Mouse (Mus musculus): ENCODE measurements around the gene Notch1. TPM values are rescaled to one million over a fixed set of nuclear protein-coding genes. Genes with fewer than 3 reads are reported as not detected.
A peak's percentile ranks its signal among the peaks of the same experiment; 100 is the strongest.

Notch1 gene
- 10 to 100 TPM; 48.4 to 52.9 TPM for total RNA-seq (2021)
- long read RNA-seq, experiment 1, partial matches to known transcripts = 6 of 11 reads
- long read RNA-seq, experiment 1, other reads (novel, unspliced or antisense) = 5 of 11 reads
- long read RNA-seq, experiment 2, full-length matches to known transcripts = 2 of 16 reads
- long read RNA-seq, experiment 2, partial matches to known transcripts = 9 of 16 reads
- long read RNA-seq, experiment 2, other reads (novel, unspliced or antisense) = 5 of 16 reads

DNA sequence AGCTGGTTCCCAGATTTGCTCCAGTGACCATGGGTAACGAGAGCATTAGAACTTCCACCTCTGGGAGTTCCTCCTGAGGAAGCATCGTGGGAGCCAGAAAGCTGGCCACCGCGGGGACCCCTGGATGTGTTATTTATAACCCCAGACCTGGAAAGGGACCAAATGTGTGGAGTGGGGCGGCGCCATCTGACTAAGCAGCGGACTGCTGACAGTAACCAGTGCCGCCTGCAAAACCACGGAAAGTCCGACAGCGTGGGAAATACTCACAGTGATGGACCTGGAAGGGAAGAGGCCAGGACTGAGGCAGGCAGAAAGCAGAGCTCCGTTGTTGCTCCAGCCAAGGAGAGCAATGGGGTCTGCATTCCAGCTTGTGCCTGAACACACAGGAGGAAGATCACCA lies at the start of gene Notch1:
TSS of gene Notch1 (minus strand) at position 389 of the 400 bp plus-strand sequence.
- peak in 1 of 2 experiments; percentile 58 for DNase-seq (ENCODE audit: low spot score in 2 of 2)

DNA sequence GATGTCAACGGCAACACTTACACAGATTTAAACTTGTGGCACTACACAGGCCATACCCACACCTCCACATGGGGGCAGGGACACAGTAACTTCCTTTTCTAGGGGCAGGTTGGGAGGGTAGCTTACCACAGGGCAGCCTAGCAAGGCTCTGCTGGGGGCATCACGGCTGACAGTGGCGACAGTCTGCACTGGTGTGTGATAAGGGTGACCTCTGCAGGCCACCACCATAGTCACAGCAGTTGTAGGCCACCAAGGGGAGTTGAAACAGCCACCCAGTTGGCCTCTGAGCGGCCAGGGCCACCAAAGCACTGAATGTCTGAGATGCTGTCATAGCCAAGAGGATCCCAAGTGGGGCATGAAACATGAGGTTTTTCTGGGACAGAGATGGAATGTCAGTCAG lies 49.8 kb upstream of the Notch1 start:
- DNase-seq (ENCODE audit: low spot score in 2 of 2) = peak in 1 of 2 experiments; percentile 61

DNA sequence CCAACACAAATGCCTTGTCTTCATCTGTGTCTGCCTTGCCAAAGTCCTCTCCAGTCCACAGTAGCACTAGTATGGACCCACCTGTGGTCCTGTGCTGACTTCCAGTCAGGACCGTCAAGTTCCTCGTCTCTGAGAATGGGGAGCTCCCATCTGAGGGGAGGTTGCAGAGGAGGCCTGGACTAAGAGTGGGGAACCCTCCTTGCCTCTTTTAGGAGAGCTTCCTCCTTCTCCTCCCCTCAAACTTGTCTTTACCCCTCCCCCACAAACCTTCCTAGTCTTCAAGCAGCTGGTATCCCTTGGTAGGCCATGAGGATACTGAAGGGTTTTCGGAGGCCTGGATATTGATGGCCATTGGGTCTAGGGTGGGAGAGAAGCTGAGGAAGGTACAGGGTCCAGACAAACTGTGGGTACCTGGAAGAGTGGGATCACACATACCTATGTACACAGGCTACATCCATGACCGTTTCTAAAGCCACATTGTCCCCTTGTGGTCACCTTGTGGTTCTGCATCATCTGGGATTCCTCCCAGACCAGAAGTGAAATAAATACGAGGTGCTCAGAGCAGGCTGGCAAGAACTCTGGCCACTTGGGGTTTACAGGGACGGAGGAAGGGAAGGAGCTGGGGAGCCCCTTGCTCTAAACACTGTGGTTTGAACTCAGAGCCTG lies 45.0 kb upstream of the Notch1 start:
- peak in 1 of 2 experiments; percentile 10 for DNase-seq (ENCODE audit: low spot score in 2 of 2)

DNA sequence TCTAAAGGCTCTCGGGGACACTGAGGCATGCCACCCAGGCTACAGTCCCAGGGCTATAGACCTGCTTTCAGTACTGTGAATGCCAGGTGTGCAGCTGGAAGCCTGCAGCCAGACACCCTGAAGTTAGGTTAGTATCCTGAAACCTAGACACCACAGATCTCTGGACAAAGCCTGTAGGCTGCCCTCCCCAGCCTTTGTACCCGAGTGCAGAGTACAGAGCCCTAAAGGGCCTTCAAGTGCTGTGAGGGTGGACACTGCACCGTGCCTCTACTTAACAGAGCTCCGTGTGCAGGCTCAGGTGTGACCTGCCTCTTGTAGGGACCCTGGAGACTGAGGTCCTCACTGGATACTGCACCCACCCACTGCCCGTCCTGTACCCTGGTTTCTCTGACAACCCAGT lies 44.0 kb upstream of the Notch1 start:
- peak in 1 of 2 experiments; percentile 11 for DNase-seq (ENCODE audit: low spot score in 2 of 2)

DNA sequence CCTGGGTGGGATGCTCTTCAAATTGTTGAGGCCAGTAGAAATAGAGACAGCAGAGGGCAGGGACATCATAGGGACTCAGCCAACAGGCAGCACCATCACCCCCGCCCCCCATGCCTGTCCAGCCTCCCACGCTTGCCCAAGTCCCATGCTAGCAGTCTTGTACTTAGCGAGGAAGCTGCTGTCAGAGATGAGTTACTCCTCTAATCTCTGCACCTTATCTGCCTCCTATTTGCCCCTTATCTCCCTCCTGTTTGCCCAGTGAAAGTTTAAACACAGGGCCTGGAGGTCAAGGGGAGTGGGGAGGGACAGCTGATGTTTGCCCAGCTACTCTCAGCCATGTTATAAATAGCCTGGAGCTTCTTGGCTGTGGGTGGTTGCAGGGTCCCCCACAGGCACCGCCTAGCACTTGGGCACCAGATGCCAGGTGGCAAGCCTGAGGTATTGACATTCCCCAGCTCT lies 40.1 kb upstream of the Notch1 start:
- peak in 1 of 2 experiments; percentile 15 for DNase-seq (ENCODE audit: low spot score in 2 of 2)

DNA sequence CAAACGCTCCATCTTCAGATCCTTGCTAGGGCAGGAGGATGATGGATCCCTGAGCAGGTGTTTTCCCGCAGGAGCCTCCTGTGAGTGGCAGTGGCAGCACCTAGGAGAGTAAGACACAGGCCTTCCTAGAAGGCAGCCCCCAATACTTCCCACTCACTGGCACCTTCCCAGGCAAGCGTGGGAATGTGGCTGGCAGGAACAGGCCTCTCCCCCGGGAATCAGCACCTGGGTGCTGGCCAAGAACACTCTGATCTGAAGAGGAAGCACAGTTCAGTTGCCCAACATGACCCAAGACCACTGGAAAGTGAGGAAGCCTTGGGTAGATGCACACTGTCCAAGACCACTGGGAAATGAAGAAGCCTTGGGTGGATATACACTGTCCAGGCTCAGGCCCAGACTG lies 38.6 kb upstream of the Notch1 start:
- DNase-seq (ENCODE audit: low spot score in 2 of 2) = no peak

DNA sequence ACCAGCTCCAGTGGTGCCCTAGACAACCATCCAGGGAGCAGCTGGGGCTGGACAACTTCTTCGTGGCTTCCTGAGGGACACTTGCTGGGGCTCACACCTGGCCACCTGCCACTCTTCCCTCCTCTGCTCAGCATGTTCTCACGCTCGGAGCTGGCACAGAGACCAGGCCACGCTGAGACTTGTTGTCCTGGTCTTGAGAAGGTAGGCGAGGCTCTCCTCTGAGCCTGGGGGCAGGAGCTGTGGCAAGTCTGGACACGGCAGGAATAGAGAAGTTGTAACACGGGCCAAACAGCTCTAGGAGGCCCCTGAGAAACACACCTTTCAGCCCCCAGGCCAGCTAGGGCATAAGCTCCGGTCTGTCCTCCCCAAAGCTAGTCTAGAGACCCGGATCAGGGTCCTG lies 37.4 kb upstream of the Notch1 start:
- DNase-seq (ENCODE audit: low spot score in 2 of 2) = no peak

DNA sequence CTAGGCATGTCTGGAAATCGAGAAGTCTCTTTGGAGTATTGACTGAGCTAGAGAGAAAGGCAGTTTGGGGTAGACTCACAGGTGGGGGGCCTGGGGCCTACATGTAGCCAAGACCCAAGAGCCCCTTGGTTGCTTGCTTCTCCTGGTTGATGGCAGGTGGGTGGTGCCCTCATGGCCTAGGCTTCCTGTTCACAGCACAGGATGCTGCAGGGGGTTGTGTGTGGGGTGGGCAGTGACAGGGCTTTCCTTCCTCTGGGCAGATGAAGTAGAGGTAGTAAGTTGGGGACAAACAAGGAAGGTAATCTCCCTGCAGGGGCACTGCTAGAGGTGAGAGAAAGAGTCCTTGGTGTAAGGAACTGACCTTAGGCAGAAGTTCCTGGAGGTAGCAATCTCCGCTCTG lies 35.6 kb upstream of the Notch1 start:
- no peak for DNase-seq (ENCODE audit: low spot score in 2 of 2)

DNA sequence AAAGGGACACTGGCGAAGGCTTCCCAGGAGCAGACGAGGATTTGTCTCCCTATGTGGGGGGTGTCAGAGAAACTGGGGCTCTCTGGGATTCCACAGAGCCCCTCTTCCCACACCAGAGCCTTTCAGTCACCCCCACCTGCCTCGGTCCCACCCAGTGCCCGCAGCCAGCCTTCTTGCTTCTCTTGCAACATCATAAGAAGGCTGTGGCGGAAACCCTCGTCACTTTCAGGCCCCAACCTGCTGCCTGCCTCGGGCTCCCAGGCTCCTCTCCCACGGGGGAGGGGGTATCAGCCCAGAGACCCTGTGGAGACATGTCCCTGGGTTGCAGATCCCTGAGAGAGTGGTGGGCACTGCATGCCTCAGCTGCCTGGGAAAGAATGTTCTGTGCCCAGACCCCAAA lies 35.0 kb upstream of the Notch1 start:
- DNase-seq (ENCODE audit: low spot score in 2 of 2) = no peak

DNA sequence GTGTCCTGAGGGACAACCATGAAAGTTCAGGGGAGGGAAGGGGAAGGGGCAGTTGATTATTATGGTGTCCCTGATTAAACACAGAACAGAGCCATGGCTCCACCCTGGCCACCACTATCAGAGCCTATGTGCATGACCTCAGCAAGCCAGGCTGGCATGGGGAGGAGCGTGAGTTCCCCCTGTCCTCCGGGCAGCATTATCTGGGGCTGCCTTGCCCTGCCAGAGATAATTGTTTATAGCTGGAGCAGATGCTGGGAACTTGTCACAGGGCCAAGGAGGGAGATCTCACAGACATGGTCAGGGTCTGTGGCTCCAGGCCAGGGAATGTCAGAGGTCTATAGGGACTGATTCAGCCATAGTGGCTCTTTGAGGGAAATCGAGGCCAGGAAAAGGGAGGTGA lies 34.3 kb upstream of the Notch1 start:
- no peak for DNase-seq (ENCODE audit: low spot score in 2 of 2)

DNA sequence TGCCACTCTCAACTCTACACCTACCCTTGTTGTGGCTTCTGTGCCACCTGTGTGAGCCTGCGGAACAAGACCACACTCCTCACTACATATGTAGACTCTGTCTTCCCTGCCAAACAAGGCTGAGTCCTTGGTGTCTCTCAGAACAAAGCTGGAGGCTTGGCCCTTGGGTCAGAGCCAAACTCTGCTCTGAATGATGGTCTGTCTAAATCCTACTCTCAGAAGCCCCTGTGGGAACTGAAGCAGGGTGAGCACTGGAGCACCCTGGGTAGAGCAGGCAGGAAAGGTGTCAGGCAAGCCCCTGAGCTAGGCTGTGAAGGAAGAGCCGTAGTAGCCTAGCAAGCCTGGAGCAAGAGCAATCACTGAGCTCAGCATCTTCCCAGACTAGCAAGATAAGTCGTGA lies 33.7 kb upstream of the Notch1 start:
- DNase-seq (ENCODE audit: low spot score in 2 of 2) = no peak

DNA sequence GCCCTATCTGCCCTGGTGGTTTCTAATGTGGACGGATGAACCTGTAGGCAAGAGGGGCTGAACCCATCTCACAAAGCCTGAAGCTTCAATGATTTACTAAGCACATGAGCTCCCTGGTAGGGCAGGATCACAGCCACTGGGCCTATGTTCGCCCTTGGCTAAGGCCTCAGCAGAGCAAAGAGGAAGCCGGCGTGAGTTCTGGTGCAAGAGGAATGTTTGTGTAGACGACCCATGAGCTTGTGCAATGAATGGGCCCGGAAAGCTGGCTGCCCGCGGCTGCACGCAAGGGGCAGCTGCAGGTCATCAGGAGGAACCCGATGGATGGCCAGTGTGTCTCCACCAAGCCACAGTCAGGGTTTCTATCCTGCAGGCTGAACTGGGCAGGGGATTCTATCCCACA lies 33.3 kb upstream of the Notch1 start:
- DNase-seq (ENCODE audit: low spot score in 2 of 2) = no peak

DNA sequence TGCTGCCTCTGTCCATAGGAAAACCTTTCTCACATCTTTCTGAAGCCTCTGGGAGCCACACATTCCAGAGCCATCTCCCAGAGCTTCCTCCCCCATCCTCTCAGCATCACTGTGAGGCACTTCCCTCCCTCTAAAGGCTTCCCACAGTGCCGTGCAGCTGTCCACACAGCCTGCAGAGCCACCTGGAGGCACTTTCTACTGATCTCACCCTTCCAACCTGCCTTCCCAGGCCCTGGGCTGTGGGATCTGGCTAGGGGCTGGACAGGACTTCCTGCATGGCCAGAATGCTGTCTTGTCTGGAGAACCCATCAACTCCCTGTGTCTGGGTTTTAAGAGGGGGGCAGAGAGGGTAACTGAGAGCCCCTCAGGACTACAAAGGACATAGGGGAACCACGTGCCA lies 31.0 kb upstream of the Notch1 start:
- DNase-seq (ENCODE audit: low spot score in 2 of 2) = no peak

DNA sequence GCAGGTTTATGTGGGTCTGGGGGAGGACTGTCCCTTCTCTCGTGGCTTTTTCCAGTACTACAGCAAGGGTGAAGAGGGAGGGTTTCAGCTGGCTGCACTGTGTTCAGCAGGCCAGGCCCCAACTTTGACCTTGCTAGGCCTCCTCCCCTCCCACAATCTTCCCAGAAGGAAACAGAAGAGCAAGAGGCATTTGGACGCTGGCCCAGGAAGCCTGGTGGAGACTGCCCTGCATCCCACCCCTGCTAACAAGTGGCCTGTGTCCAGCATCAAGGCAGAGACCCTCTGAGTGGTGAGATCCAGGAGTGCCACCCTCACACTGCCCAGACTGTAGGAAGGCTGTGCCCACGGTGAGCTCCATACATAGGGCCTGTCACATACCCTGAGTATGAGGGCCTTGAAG lies 27.8 kb upstream of the Notch1 start:
- DNase-seq (ENCODE audit: low spot score in 2 of 2) = peak in 1 of 2 experiments; percentile 11

DNA sequence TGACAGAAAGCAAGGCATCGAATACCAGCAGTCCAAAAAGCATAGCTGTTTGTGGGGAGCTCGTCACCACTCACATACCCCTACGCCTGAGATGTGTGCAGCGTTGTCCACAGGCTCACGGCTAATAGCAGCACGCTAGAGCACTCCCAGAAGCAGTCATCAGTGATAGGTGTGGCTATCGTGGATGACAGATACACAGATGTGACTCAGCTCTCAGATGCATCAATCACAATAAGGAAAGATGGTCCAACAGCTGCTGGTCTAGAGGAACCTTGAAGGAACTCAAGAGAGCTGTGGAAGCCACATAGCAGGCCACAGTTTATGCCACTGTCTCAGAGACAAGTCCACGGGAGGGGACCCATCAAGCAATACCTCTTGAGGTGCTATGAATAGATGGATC lies 27.3 kb upstream of the Notch1 start:
- no peak for DNase-seq (ENCODE audit: low spot score in 2 of 2)

DNA sequence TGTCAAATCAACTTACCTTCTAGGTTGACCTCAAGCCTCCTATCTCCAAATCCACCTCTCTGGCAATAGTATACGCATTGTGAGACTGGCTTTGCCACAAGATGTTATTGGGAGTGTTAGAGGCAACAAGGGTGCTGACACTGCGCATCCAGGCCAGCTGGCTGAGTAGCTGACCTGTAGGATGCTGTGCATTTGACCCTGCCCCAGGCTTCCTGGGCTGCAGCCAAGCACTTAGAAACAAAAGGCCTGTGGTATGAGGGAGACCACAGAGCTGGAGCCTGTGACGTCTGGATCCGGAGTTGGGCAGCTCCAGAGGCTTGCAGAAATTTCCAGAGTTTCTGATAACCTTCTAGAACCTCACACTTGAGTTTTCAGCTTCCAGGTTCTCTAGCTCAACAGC lies 26.7 kb upstream of the Notch1 start:
- DNase-seq (ENCODE audit: low spot score in 2 of 2) = peak in 1 of 2 experiments; percentile 11

DNA sequence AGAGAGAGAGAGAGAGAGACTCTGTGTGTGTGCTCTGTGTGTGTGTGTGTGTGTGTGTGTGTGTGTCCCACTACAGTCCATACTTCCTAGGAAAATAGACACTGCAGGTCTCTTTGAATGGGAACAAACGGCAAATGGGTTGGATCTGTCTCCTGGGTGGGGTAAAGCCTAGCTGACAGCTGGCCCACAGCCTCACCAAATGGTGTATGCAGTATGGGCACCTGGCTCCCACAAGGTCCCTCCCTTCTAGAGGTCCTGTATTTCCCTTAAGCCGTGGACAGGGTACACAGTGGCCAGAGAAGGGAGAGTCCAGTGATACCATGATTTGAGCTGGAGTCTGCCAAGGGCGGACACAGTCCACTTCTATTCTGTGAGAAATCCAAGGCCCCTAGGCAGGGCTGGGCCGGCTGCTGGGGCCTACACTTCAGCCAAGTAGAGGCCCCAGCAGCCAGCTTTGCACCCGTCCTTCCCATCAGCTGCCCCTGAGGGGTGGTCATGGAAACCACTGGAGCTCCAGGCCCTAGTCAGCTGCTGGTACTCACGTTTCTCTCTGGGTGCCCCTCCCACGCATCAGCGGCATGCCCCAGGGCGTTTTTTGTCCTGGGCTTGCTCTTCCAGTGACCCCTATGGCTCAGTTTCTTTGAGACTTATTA lies 24.9 kb upstream of the Notch1 start:
- peak; percentile 21 to 50 for DNase-seq (ENCODE audit: low spot score in 2 of 2)

DNA sequence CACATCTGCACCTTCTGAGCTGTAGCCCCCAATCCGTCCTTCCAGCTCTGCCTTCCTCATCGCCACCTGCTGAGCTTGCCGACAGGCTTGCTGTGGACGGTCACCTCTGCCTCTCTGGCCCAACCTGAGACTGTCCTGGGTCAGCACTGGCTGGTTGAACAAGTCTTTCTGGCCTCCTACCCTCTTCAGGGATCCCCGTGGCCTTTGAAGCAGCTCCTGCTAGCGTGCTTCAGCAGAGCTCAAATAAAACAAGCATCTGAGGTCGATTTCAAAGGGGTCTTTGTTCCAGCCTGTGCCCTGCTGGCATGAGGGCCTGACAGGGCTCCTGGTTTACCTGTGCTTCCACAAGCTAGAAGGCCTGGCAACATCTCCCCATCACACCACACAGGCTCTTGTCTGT lies 24.3 kb upstream of the Notch1 start:
- peak in 1 of 2 experiments; percentile 15 for DNase-seq (ENCODE audit: low spot score in 2 of 2)

DNA sequence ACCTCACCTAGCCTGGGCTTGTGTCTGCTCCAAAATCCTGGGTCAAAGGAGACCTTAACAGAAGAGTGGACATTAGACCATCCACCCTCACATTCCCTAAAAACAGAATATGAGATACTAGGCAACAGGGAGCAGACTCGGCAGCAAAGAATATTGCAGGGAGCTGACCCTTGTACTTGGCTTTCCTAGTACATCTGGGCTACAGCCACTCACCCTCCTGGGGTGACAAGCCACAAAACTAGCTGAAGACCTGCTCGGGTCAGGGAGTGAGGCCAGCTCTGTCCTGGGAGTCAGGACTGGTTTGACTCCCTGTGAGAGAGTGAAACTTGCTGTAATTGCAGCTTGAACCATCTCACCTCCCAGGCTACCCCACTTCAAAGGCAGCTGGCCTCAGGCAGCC lies 23.1 kb upstream of the Notch1 start:
- DNase-seq (ENCODE audit: low spot score in 2 of 2) = no peak

DNA sequence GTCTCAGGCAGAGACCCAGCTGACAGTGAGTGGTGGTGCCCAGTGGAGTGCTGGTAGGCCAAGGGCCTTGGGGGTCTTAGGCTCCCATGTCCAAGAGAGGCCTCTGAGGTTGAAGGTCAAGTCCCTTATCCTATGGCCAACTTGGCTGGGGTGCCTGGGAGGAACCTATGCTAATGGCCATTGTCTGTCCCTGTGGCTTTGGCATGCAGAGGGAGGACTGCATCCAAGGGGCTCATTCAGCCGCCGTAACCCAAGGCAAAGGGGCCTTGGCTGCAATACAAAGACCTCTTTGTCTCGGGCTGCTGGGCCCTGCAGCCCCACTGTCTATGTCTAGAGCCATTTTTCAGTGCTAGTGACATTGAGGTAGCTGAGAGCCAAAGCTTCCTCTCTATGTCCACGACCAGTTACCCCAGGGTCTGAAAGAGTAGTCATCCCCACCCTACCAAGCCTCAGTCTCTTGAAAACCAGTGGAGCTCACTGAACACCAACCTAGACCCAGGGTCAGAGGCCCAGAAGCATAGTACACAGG lies 19.1 kb upstream of the Notch1 start:
- peak in 1 of 2 experiments; percentile 13 for DNase-seq (ENCODE audit: low spot score in 2 of 2)

DNA sequence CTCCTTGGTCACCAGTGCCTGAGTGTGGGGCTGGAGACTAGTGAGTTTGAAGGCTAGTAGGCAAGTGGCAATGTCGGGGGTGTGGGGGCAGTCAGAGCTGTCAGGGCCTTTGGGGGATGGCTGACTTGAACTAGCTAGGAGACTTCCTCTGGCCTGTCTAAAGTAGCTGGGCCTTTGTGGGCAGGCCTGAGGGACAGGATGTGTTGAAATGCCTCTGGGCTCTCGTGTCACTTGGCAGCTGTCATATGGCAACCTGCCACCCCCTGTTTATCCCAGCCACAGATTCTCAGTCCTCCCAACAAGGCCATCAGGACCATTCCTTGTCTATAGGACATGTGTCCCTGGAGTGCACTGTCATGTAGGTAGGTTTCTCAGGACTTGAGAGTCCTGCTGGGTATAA lies 18.2 kb upstream of the Notch1 start:
- peak; percentile 31 to 66 for DNase-seq (ENCODE audit: low spot score in 2 of 2)

DNA sequence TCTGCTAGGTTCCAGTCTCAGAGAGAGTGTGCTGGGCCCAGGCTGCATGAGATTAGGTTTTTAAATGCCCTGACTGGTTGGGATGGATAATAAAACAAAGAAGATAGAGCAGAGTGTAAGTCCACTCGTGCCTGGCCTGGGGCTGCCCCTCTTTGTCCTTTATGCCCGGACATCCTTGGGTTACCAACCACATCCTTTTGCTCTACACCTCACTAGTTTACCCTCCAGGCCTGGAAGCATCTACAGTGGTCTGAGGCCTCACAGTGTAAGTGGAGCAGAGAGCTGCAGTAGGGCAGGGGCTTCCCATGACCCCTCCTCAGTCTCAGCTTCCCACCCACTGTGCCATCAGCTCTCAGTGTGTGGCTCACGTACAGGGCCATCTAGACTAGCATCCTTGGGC lies 17.7 kb upstream of the Notch1 start:
- DNase-seq (ENCODE audit: low spot score in 2 of 2) = peak in 1 of 2 experiments; percentile 13
